Mouse (Mus musculus): ENCODE data around the gene Gpr146. TPM values are rescaled to one million over a fixed set of nuclear protein-coding genes. Genes with fewer than 3 reads are reported as not detected.
"Not testable (repeated sequence)": the region's sequence is repeated elsewhere in the genome, so short reads cannot be mapped to it uniquely, and the experiment has no call there.

Gpr146 gene
- total and polyA plus RNA-seq, 2 experiments from 2014 or later, result 23.0 to 38.2 TPM

GRCm38 (mm10) chr5:139387329-139388194, 10.1 kb downstream of the Gpr146 start:
- no peaks in the 10 kb centered on the region for H3K9me3 ChIP-seq (replicated peaks; ENCODE audit: control insufficient read depth, low read length)
- no peaks in the 10 kb centered on the region for H3K27me3 ChIP-seq (ENCODE audit: control insufficient read depth, insufficient read depth, low read length)
- H3K4me2 ChIP-seq (ENCODE audit: low read depth, low read length), result no peak overlapping the region
- no peak overlapping the region; the same call in 1 of the 2 replicates for H3K9ac ChIP-seq (replicated peaks; ENCODE audit: low read depth, low read length)
- H3K27ac ChIP-seq (ENCODE audit: low read depth), result peak overlapping the region; percentile 85
- 69% methylated on average over 10 of the region's 10 CpGs for WGBS
- peaks cover 5% of the 10 kb centered on the region; the same call in 1 of the 2 replicates for H3K36me3 ChIP-seq (replicated peaks; ENCODE audit: control insufficient read depth, insufficient read depth, low read length)
- no peak for DNase-seq (ENCODE audit: low spot score)
- no peak overlapping the region for H3K4me3 ChIP-seq (ENCODE audit: low read depth, low read length)
- TF ChIP-seq EP300 (IDR thresholded peaks at IDR 0.05; ENCODE audit: low read depth) (no peak), CTCF (IDR thresholded peaks at IDR 0.05; ENCODE audit: low read depth) (no peak)
- ATAC-seq (ENCODE audit: insufficient read depth, low read depth), result peak; percentile 7
- peaks cover 79% of the 10 kb centered on the region for H3K4me1 ChIP-seq (ENCODE audit: control insufficient read depth, insufficient read depth)

GRCm38 (mm10) chr5:139388195-139388570, 10.7 kb downstream of the Gpr146 start:
- no peak overlapping the region for H3K9ac ChIP-seq (replicated peaks; ENCODE audit: low read depth, low read length)
- H3K27me3 ChIP-seq (ENCODE audit: control insufficient read depth, insufficient read depth, low read length), result no peaks in the 10 kb centered on the region
- peaks cover 73% of the 10 kb centered on the region for H3K4me1 ChIP-seq (ENCODE audit: control insufficient read depth, insufficient read depth)
- H3K9me3 ChIP-seq (replicated peaks; ENCODE audit: control insufficient read depth, low read length), result no peaks in the 10 kb centered on the region
- peaks cover 11% of the 10 kb centered on the region for H3K36me3 ChIP-seq (replicated peaks; ENCODE audit: control insufficient read depth, insufficient read depth, low read length)
- H3K27ac ChIP-seq (ENCODE audit: low read depth), result peak overlapping the region; percentile 85
- H3K4me2 ChIP-seq (ENCODE audit: low read depth, low read length), result no peak overlapping the region
- TF ChIP-seq CTCF (IDR thresholded peaks at IDR 0.05; ENCODE audit: low read depth) (no peak), EP300 (IDR thresholded peaks at IDR 0.05; ENCODE audit: low read depth) (peak; percentile 82)
- DNase-seq (ENCODE audit: low spot score) (no peak), ATAC-seq (ENCODE audit: insufficient read depth, low read depth) (peak; percentile 11; the same call in 1 of the 2 replicates)
- WGBS, result 62% methylated on average over 4 of the region's 4 CpGs
- H3K4me3 ChIP-seq (ENCODE audit: low read depth, low read length), result no peak overlapping the region

GRCm38 (mm10) chr5:139388694-139389675, 11.5 kb downstream of the Gpr146 start:
- DNase-seq (ENCODE audit: low spot score), result no peak
- peak overlapping the region; percentile 85 for H3K27ac ChIP-seq (ENCODE audit: low read depth)
- ATAC-seq (ENCODE audit: insufficient read depth, low read depth), result no peak
- H3K4me1 ChIP-seq (ENCODE audit: control insufficient read depth, insufficient read depth), result peaks cover 65% of the 10 kb centered on the region
- H3K27me3 ChIP-seq (ENCODE audit: control insufficient read depth, insufficient read depth, low read length), result no peaks in the 10 kb centered on the region
- no peak for TF ChIP-seq EP300 (IDR thresholded peaks at IDR 0.05; ENCODE audit: low read depth)
- no peak for TF ChIP-seq CTCF (IDR thresholded peaks at IDR 0.05; ENCODE audit: low read depth)
- H3K4me2 ChIP-seq (ENCODE audit: low read depth, low read length), result no peak overlapping the region
- peaks cover 19% of the 10 kb centered on the region for H3K36me3 ChIP-seq (replicated peaks; ENCODE audit: control insufficient read depth, insufficient read depth, low read length)
- WGBS, result 67% methylated on average over 17 of the region's 17 CpGs
- no peak overlapping the region for H3K4me3 ChIP-seq (ENCODE audit: low read depth, low read length)
- H3K9ac ChIP-seq (replicated peaks; ENCODE audit: low read depth, low read length), result peak overlapping the region; percentile 12; the same call in 1 of the 2 replicates
- H3K9me3 ChIP-seq (replicated peaks; ENCODE audit: control insufficient read depth, low read length), result no peaks in the 10 kb centered on the region

- no peak overlapping the region for H3K4me3 ChIP-seq (ENCODE audit: low read depth, low read length)
- H3K36me3 ChIP-seq (replicated peaks; ENCODE audit: control insufficient read depth, insufficient read depth, low read length), result peaks cover 25% of the 10 kb centered on the region
- H3K9me3 ChIP-seq (replicated peaks; ENCODE audit: control insufficient read depth, low read length), result no peaks in the 10 kb centered on the region
- TF ChIP-seq CTCF (IDR thresholded peaks at IDR 0.05; ENCODE audit: low read depth) (no peak), EP300 (IDR thresholded peaks at IDR 0.05; ENCODE audit: low read depth) (no peak)
- H3K4me2 ChIP-seq (ENCODE audit: low read depth, low read length), result no peak overlapping the region
- H3K9ac ChIP-seq (replicated peaks; ENCODE audit: low read depth, low read length), result peak overlapping the region; percentile 12; the same call in 1 of the 2 replicates
- peak; percentile 31; the same call in 1 of the 2 replicates for ATAC-seq (ENCODE audit: insufficient read depth, low read depth)
- H3K4me1 ChIP-seq (ENCODE audit: control insufficient read depth, insufficient read depth), result peaks cover 58% of the 10 kb centered on the region
- H3K27me3 ChIP-seq (ENCODE audit: control insufficient read depth, insufficient read depth, low read length), result no peaks in the 10 kb centered on the region
- peak overlapping the region; percentile 85 for H3K27ac ChIP-seq (ENCODE audit: low read depth)
- WGBS, result 21% methylated on average over 6 of the region's 6 CpGs
- DNase-seq (ENCODE audit: low spot score), result peak; percentile 42
Measured at GRCm38 (mm10) chr5:139389676-139390061, 12.2 kb downstream of the Gpr146 start.

- not testable (repeated sequence) for H3K4me2 ChIP-seq (ENCODE audit: low read depth, low read length); H3K9me3 ChIP-seq (replicated peaks; ENCODE audit: control insufficient read depth, low read length); ATAC-seq (ENCODE audit: insufficient read depth, low read depth); H3K4me3 ChIP-seq (ENCODE audit: low read depth, low read length); H3K27me3 ChIP-seq (ENCODE audit: control insufficient read depth, insufficient read depth, low read length); DNase-seq (ENCODE audit: low spot score)
- peaks cover 50% of the 10 kb centered on the region for H3K4me1 ChIP-seq (ENCODE audit: control insufficient read depth, insufficient read depth)
- peaks cover 25% of the 10 kb centered on the region for H3K36me3 ChIP-seq (replicated peaks; ENCODE audit: control insufficient read depth, insufficient read depth, low read length)
- H3K27ac ChIP-seq (ENCODE audit: low read depth), result peak overlapping the region; percentile 85
- WGBS, result 57% methylated on average over 5 of the region's 5 CpGs
- peak overlapping the region; percentile 20; the same call in 1 of the 2 replicates for H3K9ac ChIP-seq (replicated peaks; ENCODE audit: low read depth, low read length)
Measured at GRCm38 (mm10) chr5:139390324-139391119, 13.0 kb downstream of the Gpr146 start.

Measured in heart, postnatal 0 days (tissue).